Mouse (Mus musculus): Measurements from ENCODE around the gene Casz1. TPM values are rescaled to one million over a fixed set of nuclear protein-coding genes. Genes with fewer than 3 reads are reported as not detected.

Casz1 gene
- polyA plus RNA-seq, 1 experiment from 2014 or later, result 5.6 TPM

- H3K27ac ChIP-seq (ENCODE audit: low read depth, low read length), result no peak overlapping the region
- 82% methylated on average over 4 of the region's 4 CpGs for whole genome bisulfite sequencing
- no peak overlapping the region for H3K4me2 ChIP-seq (replicated peaks; ENCODE audit: low read depth)
- 0 out of 2 replicates have a peak, but pooled peaks have one; percentile 18 for ATAC-seq
- H3K9me3 ChIP-seq (ENCODE audit: control insufficient read depth), result no peaks in the 10 kb centered on the region
- H3K27me3 ChIP-seq (replicated peaks; ENCODE audit: control insufficient read depth, insufficient read depth, low read length), result no peaks in the 10 kb centered on the region
- H3K4me3 ChIP-seq (ENCODE audit: low read depth, low read length), result no peak overlapping the region
- no peak for TF ChIP-seq CTCF (IDR thresholded peaks at IDR 0.05; ENCODE audit: low read depth)
- 0 out of 2 replicates have a peak, but pooled peaks cover 4% of the 10 kb centered on the region for H3K4me1 ChIP-seq (replicated peaks; ENCODE audit: control insufficient read depth, insufficient read depth, low read length)
- H3K9ac ChIP-seq (ENCODE audit: low read depth, low read length), result no peak overlapping the region
- peaks cover 20% of the 10 kb centered on the region; the same call in 1 of the 2 replicates for H3K36me3 ChIP-seq (ENCODE audit: control insufficient read depth, insufficient read depth)
Observed at GRCm38 (mm10) chr4:148970742-148971141, 166.5 kb downstream of the Casz1 start.

DNA sequence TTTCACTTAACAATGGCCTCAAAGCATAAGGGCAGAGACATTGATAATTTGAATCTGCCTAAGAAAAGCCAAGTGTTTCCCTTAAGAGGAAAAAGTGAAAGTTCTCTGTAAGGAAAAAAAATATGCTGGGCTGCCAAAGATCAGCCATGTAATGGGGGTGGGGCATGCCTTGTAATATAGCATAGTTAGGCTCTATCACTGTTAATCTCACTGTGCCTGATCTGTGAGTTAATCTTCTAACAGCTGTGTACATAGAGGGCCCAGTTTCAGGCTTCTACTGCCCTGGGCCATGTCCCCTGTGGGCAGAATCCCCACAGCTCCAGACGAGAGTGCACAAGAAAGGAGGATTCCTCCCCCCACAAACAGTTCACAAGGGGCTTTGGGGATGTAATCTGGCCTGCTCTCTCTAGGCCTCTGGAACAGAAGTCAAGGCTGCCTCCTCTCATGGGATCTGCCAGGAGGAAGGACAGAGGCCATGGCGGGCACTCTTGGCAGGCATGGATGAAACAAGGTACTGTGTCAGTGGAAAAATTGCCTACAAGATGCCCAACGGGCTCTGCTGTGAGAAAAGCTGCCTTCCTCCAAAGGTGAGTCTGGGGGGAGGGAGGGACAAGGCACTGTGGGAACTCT is 167.5 kb downstream of the Casz1 start:
- Histone ChIP-seq H3K27ac (ENCODE audit: low read depth, low read length) (no peak overlapping the region), H3K27me3 (replicated peaks; ENCODE audit: control insufficient read depth, insufficient read depth, low read length) (no peaks in the 10 kb centered on the region), H3K4me3 (ENCODE audit: low read depth, low read length) (no peak overlapping the region), H3K36me3 (ENCODE audit: control insufficient read depth, insufficient read depth) (peaks cover 12% of the 10 kb centered on the region; the same call in 1 of the 2 replicates), H3K4me1 (replicated peaks; ENCODE audit: control insufficient read depth, insufficient read depth, low read length) (0 out of 2 replicates have a peak, but pooled peaks cover 4% of the 10 kb centered on the region), H3K4me2 (replicated peaks; ENCODE audit: low read depth) (no peak overlapping the region), H3K9me3 (ENCODE audit: control insufficient read depth) (no peaks in the 10 kb centered on the region), H3K9ac (ENCODE audit: low read depth, low read length) (no peak overlapping the region)
- 60% methylated on average over 3 of the region's 3 CpGs for WGBS
- TF ChIP-seq CTCF (IDR thresholded peaks at IDR 0.05; ENCODE audit: low read depth), result no peak
- no peak for ATAC-seq

GRCm38 (mm10) chr4:148972707-148973106 is 168.5 kb downstream of the Casz1 start:
- no peak for ATAC-seq
- Histone ChIP-seq H3K36me3 (ENCODE audit: control insufficient read depth, insufficient read depth) (peaks cover 10% of the 10 kb centered on the region; the same call in 1 of the 2 replicates), H3K27ac (ENCODE audit: low read depth, low read length) (no peak overlapping the region), H3K27me3 (replicated peaks; ENCODE audit: control insufficient read depth, insufficient read depth, low read length) (no peaks in the 10 kb centered on the region), H3K9me3 (ENCODE audit: control insufficient read depth) (no peaks in the 10 kb centered on the region), H3K4me3 (ENCODE audit: low read depth, low read length) (no peak overlapping the region), H3K4me1 (replicated peaks; ENCODE audit: control insufficient read depth, insufficient read depth, low read length) (0 out of 2 replicates have a peak, but pooled peaks cover 4% of the 10 kb centered on the region), H3K4me2 (replicated peaks; ENCODE audit: low read depth) (no peak overlapping the region), H3K9ac (ENCODE audit: low read depth, low read length) (no peak overlapping the region)
- no peak for TF ChIP-seq CTCF (IDR thresholded peaks at IDR 0.05; ENCODE audit: low read depth)
- WGBS, result 63% methylated on average over 14 of the region's 14 CpGs

GRCm38 (mm10) chr4:148973387-148973786 is 169.2 kb downstream of the Casz1 start:
- ATAC-seq, result no peak
- 89% methylated on average over 14 of the region's 14 CpGs for WGBS
- TF ChIP-seq CTCF (IDR thresholded peaks at IDR 0.05; ENCODE audit: low read depth), result no peak

GRCm38 (mm10) chr4:148974833-148975232 is 170.6 kb downstream of the Casz1 start:
- WGBS, result 75% methylated on average over 7 of the region's 7 CpGs
- no peak for ATAC-seq

More at GRCm38 (mm10) chr4:148973387-148973786, 169.2 kb downstream of the Casz1 start:
- Histone ChIP-seq H3K27ac (ENCODE audit: low read depth, low read length) (no peak overlapping the region), H3K27me3 (replicated peaks; ENCODE audit: control insufficient read depth, insufficient read depth, low read length) (no peaks in the 10 kb centered on the region), H3K9ac (ENCODE audit: low read depth, low read length) (no peak overlapping the region), H3K36me3 (ENCODE audit: control insufficient read depth, insufficient read depth) (peaks cover 7% of the 10 kb centered on the region; the same call in 1 of the 2 replicates), H3K4me2 (replicated peaks; ENCODE audit: low read depth) (no peak overlapping the region), H3K4me3 (ENCODE audit: low read depth, low read length) (no peak overlapping the region), H3K4me1 (replicated peaks; ENCODE audit: control insufficient read depth, insufficient read depth, low read length) (0 out of 2 replicates have a peak, but pooled peaks cover 4% of the 10 kb centered on the region), H3K9me3 (ENCODE audit: control insufficient read depth) (no peaks in the 10 kb centered on the region)

GRCm38 (mm10) chr4:148978221-148978855 is 174.1 kb downstream of the Casz1 start:
- H3K9me3 ChIP-seq (ENCODE audit: control insufficient read depth), result no peaks in the 10 kb centered on the region
- H3K36me3 ChIP-seq (ENCODE audit: control insufficient read depth, insufficient read depth), result peaks cover 8% of the 10 kb centered on the region; the same call in 1 of the 2 replicates
- no peak overlapping the region for H3K4me3 ChIP-seq (ENCODE audit: low read depth, low read length)
- no peak overlapping the region for H3K4me2 ChIP-seq (replicated peaks; ENCODE audit: low read depth)
- WGBS, result 65% methylated on average over 9 of the region's 9 CpGs
- ATAC-seq, result no peak
- H3K9ac ChIP-seq (ENCODE audit: low read depth, low read length), result no peak overlapping the region
- no peaks in the 10 kb centered on the region for H3K4me1 ChIP-seq (replicated peaks; ENCODE audit: control insufficient read depth, insufficient read depth, low read length)
- no peaks in the 10 kb centered on the region for H3K27me3 ChIP-seq (replicated peaks; ENCODE audit: control insufficient read depth, insufficient read depth, low read length)
- TF ChIP-seq CTCF (IDR thresholded peaks at IDR 0.05; ENCODE audit: low read depth), result no peak
- no peak overlapping the region for H3K27ac ChIP-seq (ENCODE audit: low read depth, low read length)

More at GRCm38 (mm10) chr4:148974833-148975232, 170.6 kb downstream of the Casz1 start:
- peaks cover 6% of the 10 kb centered on the region; the same call in 1 of the 2 replicates for H3K36me3 ChIP-seq (ENCODE audit: control insufficient read depth, insufficient read depth)
- no peak overlapping the region for H3K9ac ChIP-seq (ENCODE audit: low read depth, low read length)
- no peak overlapping the region for H3K4me3 ChIP-seq (ENCODE audit: low read depth, low read length)
- TF ChIP-seq CTCF (IDR thresholded peaks at IDR 0.05; ENCODE audit: low read depth), result no peak
- H3K4me2 ChIP-seq (replicated peaks; ENCODE audit: low read depth), result no peak overlapping the region
- 0 out of 2 replicates have a peak, but pooled peaks cover 4% of the 10 kb centered on the region for H3K4me1 ChIP-seq (replicated peaks; ENCODE audit: control insufficient read depth, insufficient read depth, low read length)
- H3K9me3 ChIP-seq (ENCODE audit: control insufficient read depth), result no peaks in the 10 kb centered on the region
- no peak overlapping the region for H3K27ac ChIP-seq (ENCODE audit: low read depth, low read length)
- H3K27me3 ChIP-seq (replicated peaks; ENCODE audit: control insufficient read depth, insufficient read depth, low read length), result no peaks in the 10 kb centered on the region

Data from intestine, postnatal 0 days (tissue).